Mouse (Mus musculus): ENCODE results near the gene Galnt2.

- no peak for TF ChIP-seq CTCF (IDR thresholded peaks at IDR 0.05; ENCODE audit: insufficient read depth, low read length)
- TF ChIP-seq POLR2A (IDR thresholded peaks at IDR 0.05; ENCODE audit: borderline replicate concordance, extremely low read depth, low read depth, low read length): no peak
These were observed 36.0 kb downstream of the Galnt2 start for GRCm38 (mm10) chr8:124267206-124267605.
